ENCODE assay signal across 12 mouse cellular contexts in genomic region chr8:34571736-34572135, GRCm38 (mm10).
"Had no signal": no experiment of that assay in that cellular context is flagged by ENCODE, and none has a peak within 500 bp of the region (broad histone marks: within the 10 kb centered on the region; RNA-seq: fewer than 3 reads in every experiment).

No protein-coding gene starts in this region.

- DNase-seq: retina, postnatal 1 day; right cerebral cortex, adult 18-20 months; right cerebral cortex, postnatal 14 days; right cerebral cortex, postnatal 25 days; right cerebral cortex, postnatal 4 days; spleen, adult 18-20 months; thymus, adult 18-20 months; thymus, adult 2 months; thymus, postnatal 14 days; thymus, postnatal 25 days; thymus, postnatal 36 days; thymus, postnatal 4 days had no signal
